Mouse (Mus musculus): ENCODE measurements around the gene Dnajc5. TPM values are rescaled to one million over a fixed set of nuclear protein-coding genes. Genes with fewer than 3 reads are reported as not detected.

Gene Dnajc5
- polyA plus RNA-seq, 1 experiment from 2014 or later, result 120 TPM

GRCm38 (mm10) chr2:181586124-181586523 lies 65.8 kb downstream of the Dnajc5 start:
- no peak overlapping the region for H3K4me2 ChIP-seq (ENCODE audit: low read depth)
- no peaks in the 10 kb centered on the region for H3K27me3 ChIP-seq (ENCODE audit: control insufficient read depth, insufficient read depth, low read length)
- 95% methylated on average over 3 of the region's 3 CpGs for WGBS
- no peak overlapping the region for H3K9ac ChIP-seq (ENCODE audit: low read length)
- ATAC-seq (ENCODE audit: insufficient read depth, low FRiP score, low TSS enrichment), result no peak
- H3K9me3 ChIP-seq (ENCODE audit: control insufficient read depth, low read length), result no peaks in the 10 kb centered on the region
- no peak overlapping the region for H3K4me3 ChIP-seq (ENCODE audit: low read depth, low read length)
- peaks cover 5% of the 10 kb centered on the region; the same call in 1 of the 2 replicates for H3K4me1 ChIP-seq (ENCODE audit: control insufficient read depth, insufficient read depth, low read length)
- no peak for DNase-seq (ENCODE audit: low spot score)
- peaks cover 26% of the 10 kb centered on the region for H3K36me3 ChIP-seq (ENCODE audit: control insufficient read depth, insufficient read depth, low read length)
- H3K27ac ChIP-seq (ENCODE audit: low read depth, low read length), result no peak overlapping the region

GRCm38 (mm10) chr2:181587796-181588195 lies 67.5 kb downstream of the Dnajc5 start:
- Histone ChIP-seq H3K9ac (ENCODE audit: low read length) (no peak overlapping the region), H3K27ac (ENCODE audit: low read depth, low read length) (no peak overlapping the region), H3K36me3 (ENCODE audit: control insufficient read depth, insufficient read depth, low read length) (peaks cover 26% of the 10 kb centered on the region), H3K27me3 (ENCODE audit: control insufficient read depth, insufficient read depth, low read length) (no peaks in the 10 kb centered on the region), H3K4me3 (ENCODE audit: low read depth, low read length) (no peak overlapping the region), H3K4me1 (ENCODE audit: control insufficient read depth, insufficient read depth, low read length) (peaks cover 9% of the 10 kb centered on the region; the same call in 1 of the 2 replicates), H3K9me3 (ENCODE audit: control insufficient read depth, low read length) (no peaks in the 10 kb centered on the region), H3K4me2 (ENCODE audit: low read depth) (no peak overlapping the region)
- DNase-seq (ENCODE audit: low spot score), result no peak
- WGBS, result 87% methylated on average over 6 of the region's 6 CpGs
- no peak for ATAC-seq (ENCODE audit: insufficient read depth, low FRiP score, low TSS enrichment)

GRCm38 (mm10) chr2:181588229-181588780 lies 68.0 kb downstream of the Dnajc5 start:
- peaks cover 26% of the 10 kb centered on the region for H3K36me3 ChIP-seq (ENCODE audit: control insufficient read depth, insufficient read depth, low read length)

GRCm38 (mm10) chr2:181589011-181589731 lies 68.9 kb downstream of the Dnajc5 start:
- ATAC-seq (ENCODE audit: insufficient read depth, low FRiP score, low TSS enrichment) (no peak), DNase-seq (ENCODE audit: low spot score) (no peak)
- H3K9ac ChIP-seq (ENCODE audit: low read length), result no peak overlapping the region
- H3K27ac ChIP-seq (ENCODE audit: low read depth, low read length), result no peak overlapping the region
- no peak overlapping the region for H3K4me2 ChIP-seq (ENCODE audit: low read depth)
- 91% methylated on average over 10 of the region's 10 CpGs for WGBS
- no peaks in the 10 kb centered on the region for H3K27me3 ChIP-seq (ENCODE audit: control insufficient read depth, insufficient read depth, low read length)
- peaks cover 12% of the 10 kb centered on the region for H3K4me1 ChIP-seq (ENCODE audit: control insufficient read depth, insufficient read depth, low read length)
- H3K36me3 ChIP-seq (ENCODE audit: control insufficient read depth, insufficient read depth, low read length), result peaks cover 26% of the 10 kb centered on the region
- H3K4me3 ChIP-seq (ENCODE audit: low read depth, low read length), result no peak overlapping the region
- no peaks in the 10 kb centered on the region for H3K9me3 ChIP-seq (ENCODE audit: control insufficient read depth, low read length)

More at GRCm38 (mm10) chr2:181588229-181588780, 68.0 kb downstream of the Dnajc5 start:
- no peak overlapping the region for H3K9ac ChIP-seq (ENCODE audit: low read length)
- H3K27me3 ChIP-seq (ENCODE audit: control insufficient read depth, insufficient read depth, low read length), result no peaks in the 10 kb centered on the region
- no peak for ATAC-seq (ENCODE audit: insufficient read depth, low FRiP score, low TSS enrichment)
- H3K9me3 ChIP-seq (ENCODE audit: control insufficient read depth, low read length), result no peaks in the 10 kb centered on the region
- peaks cover 12% of the 10 kb centered on the region for H3K4me1 ChIP-seq (ENCODE audit: control insufficient read depth, insufficient read depth, low read length)
- H3K4me2 ChIP-seq (ENCODE audit: low read depth), result no peak overlapping the region
- no peak overlapping the region for H3K4me3 ChIP-seq (ENCODE audit: low read depth, low read length)
- 89% methylated on average over 11 of the region's 11 CpGs for WGBS
- no peak for DNase-seq (ENCODE audit: low spot score)
- H3K27ac ChIP-seq (ENCODE audit: low read depth, low read length), result no peak overlapping the region

GRCm38 (mm10) chr2:181589732-181590105 lies 69.4 kb downstream of the Dnajc5 start:
- DNase-seq (ENCODE audit: low spot score) (no peak), ATAC-seq (ENCODE audit: insufficient read depth, low FRiP score, low TSS enrichment) (no peak)
- Histone ChIP-seq H3K4me2 (ENCODE audit: low read depth) (no peak overlapping the region), H3K4me1 (ENCODE audit: control insufficient read depth, insufficient read depth, low read length) (peaks cover 12% of the 10 kb centered on the region), H3K27ac (ENCODE audit: low read depth, low read length) (no peak overlapping the region), H3K4me3 (ENCODE audit: low read depth, low read length) (no peak overlapping the region), H3K36me3 (ENCODE audit: control insufficient read depth, insufficient read depth, low read length) (peaks cover 23% of the 10 kb centered on the region), H3K27me3 (ENCODE audit: control insufficient read depth, insufficient read depth, low read length) (no peaks in the 10 kb centered on the region), H3K9me3 (ENCODE audit: control insufficient read depth, low read length) (no peaks in the 10 kb centered on the region), H3K9ac (ENCODE audit: low read length) (no peak overlapping the region)
- WGBS, result 96% methylated on average over 9 of the region's 9 CpGs

GRCm38 (mm10) chr2:181590471-181590870 lies 70.2 kb downstream of the Dnajc5 start:
- ATAC-seq (ENCODE audit: insufficient read depth, low FRiP score, low TSS enrichment) (no peak), DNase-seq (ENCODE audit: low spot score) (no peak)
- Histone ChIP-seq H3K4me3 (ENCODE audit: low read depth, low read length) (no peak overlapping the region), H3K9ac (ENCODE audit: low read length) (no peak overlapping the region), H3K27ac (ENCODE audit: low read depth, low read length) (no peak overlapping the region), H3K9me3 (ENCODE audit: control insufficient read depth, low read length) (no peaks in the 10 kb centered on the region), H3K36me3 (ENCODE audit: control insufficient read depth, insufficient read depth, low read length) (peaks cover 21% of the 10 kb centered on the region), H3K4me2 (ENCODE audit: low read depth) (no peak overlapping the region), H3K4me1 (ENCODE audit: control insufficient read depth, insufficient read depth, low read length) (peaks cover 12% of the 10 kb centered on the region), H3K27me3 (ENCODE audit: control insufficient read depth, insufficient read depth, low read length) (no peaks in the 10 kb centered on the region)
- WGBS, result 92% methylated on average over 5 of the region's 5 CpGs

- peak within 1 kb of the TSS; percentile 91 for H3K4me3 ChIP-seq (ENCODE audit: low read depth, low read length)
- H3K9ac ChIP-seq (ENCODE audit: low read length), result peak within 1 kb of the TSS; percentile 83
- H3K36me3 ChIP-seq (ENCODE audit: control insufficient read depth, insufficient read depth, low read length), result peaks cover 15% of the 10 kb centered on the region
- ATAC-seq (ENCODE audit: insufficient read depth, low FRiP score, low TSS enrichment), result no peak
- H3K4me2 ChIP-seq (ENCODE audit: low read depth), result peak within 1 kb of the TSS; percentile 79
- 25% methylated on average over 5 of the region's 5 CpGs for WGBS
- H3K4me1 ChIP-seq (ENCODE audit: control insufficient read depth, insufficient read depth, low read length), result peaks cover 12% of the 10 kb centered on the region
- no peaks in the 10 kb centered on the region for H3K27me3 ChIP-seq (ENCODE audit: control insufficient read depth, insufficient read depth, low read length)
- peak within 1 kb of the TSS; percentile 45 for H3K27ac ChIP-seq (ENCODE audit: low read depth, low read length)
- no peaks in the 10 kb centered on the region for H3K9me3 ChIP-seq (ENCODE audit: control insufficient read depth, low read length)
- no peak for DNase-seq (ENCODE audit: low spot score)
Measured at GRCm38 (mm10) chr2:181591528-181592085, 71.3 kb downstream of the Dnajc5 start, which contains the start of gene Prpf6. Gene Prpf6, plus strand, starts transcription at chr2:181591868.

- under 1% methylated on average over 64 of the region's 97 CpGs for WGBS
- Histone ChIP-seq H3K9ac (ENCODE audit: low read length) (peak within 1 kb of the TSS; percentile 83), H3K4me1 (ENCODE audit: control insufficient read depth, insufficient read depth, low read length) (peaks cover 13% of the 10 kb centered on the region), H3K4me3 (ENCODE audit: low read depth, low read length) (peak within 1 kb of the TSS; percentile 91), H3K4me2 (ENCODE audit: low read depth) (peak within 1 kb of the TSS; percentile 79), H3K9me3 (ENCODE audit: control insufficient read depth, low read length) (no peaks in the 10 kb centered on the region), H3K27me3 (ENCODE audit: control insufficient read depth, insufficient read depth, low read length) (no peaks in the 10 kb centered on the region), H3K36me3 (ENCODE audit: control insufficient read depth, insufficient read depth, low read length) (peaks cover 9% of the 10 kb centered on the region), H3K27ac (ENCODE audit: low read depth, low read length) (peak within 1 kb of the TSS; percentile 45)
- DNase-seq (ENCODE audit: low spot score) (peak; percentile 82), ATAC-seq (ENCODE audit: insufficient read depth, low FRiP score, low TSS enrichment) (peak; percentile 82)
Measured at GRCm38 (mm10) chr2:181592231-181593041, 72.2 kb downstream of the Dnajc5 start, which contains the start of gene Zfp512b. Gene Zfp512b, minus strand, starts transcription at chr2:181592803.
